Mouse (Mus musculus): ENCODE results near the gene Slc12a6. TPM values are rescaled to one million over a fixed set of nuclear protein-coding genes. Genes with fewer than 3 reads are reported as not detected.
A peak's percentile ranks its signal among the peaks of the same experiment; 100 is the strongest.

Gene Slc12a6
- polyA plus RNA-seq, 1 experiment from 2014 or later, result 14.4 TPM

- DNase-seq (ENCODE audit: low spot score, missing footprints) (peak; percentile 99), ATAC-seq (ENCODE audit: low FRiP score) (peak; percentile 90)
- peaks cover 7% of the 10 kb centered on the region; the same call in 1 of the 2 replicates for H3K4me1 ChIP-seq (ENCODE audit: control insufficient read depth, insufficient read depth, low read length)
- under 1% methylated on average over 81 of the region's 94 CpGs for WGBS
- peak within 1 kb of the TSS; percentile 72 for H3K4me3 ChIP-seq (ENCODE audit: low read depth, low read length)
- peaks cover 2% of the 10 kb centered on the region for H3K36me3 ChIP-seq (ENCODE audit: control insufficient read depth, insufficient read depth, low read length)
- H3K9ac ChIP-seq (ENCODE audit: low read length), result peak within 1 kb of the TSS; percentile 87
- H3K27me3 ChIP-seq (ENCODE audit: control insufficient read depth, insufficient read depth, low read length), result no peaks in the 10 kb centered on the region
- H3K4me2 ChIP-seq, result peak within 1 kb of the TSS; percentile 92
- H3K27ac ChIP-seq (ENCODE audit: low read depth, low read length), result peak within 1 kb of the TSS; percentile 95
- H3K9me3 ChIP-seq (ENCODE audit: control insufficient read depth, low read length), result no peaks in the 10 kb centered on the region
Measured at GRCm38 (mm10) chr2:112239212-112239934, 26.3 kb upstream of the Slc12a6 start, which contains the start of gene Lpcat4. Gene Lpcat4 (plus strand): TSS chr2:112239468.

DNA sequence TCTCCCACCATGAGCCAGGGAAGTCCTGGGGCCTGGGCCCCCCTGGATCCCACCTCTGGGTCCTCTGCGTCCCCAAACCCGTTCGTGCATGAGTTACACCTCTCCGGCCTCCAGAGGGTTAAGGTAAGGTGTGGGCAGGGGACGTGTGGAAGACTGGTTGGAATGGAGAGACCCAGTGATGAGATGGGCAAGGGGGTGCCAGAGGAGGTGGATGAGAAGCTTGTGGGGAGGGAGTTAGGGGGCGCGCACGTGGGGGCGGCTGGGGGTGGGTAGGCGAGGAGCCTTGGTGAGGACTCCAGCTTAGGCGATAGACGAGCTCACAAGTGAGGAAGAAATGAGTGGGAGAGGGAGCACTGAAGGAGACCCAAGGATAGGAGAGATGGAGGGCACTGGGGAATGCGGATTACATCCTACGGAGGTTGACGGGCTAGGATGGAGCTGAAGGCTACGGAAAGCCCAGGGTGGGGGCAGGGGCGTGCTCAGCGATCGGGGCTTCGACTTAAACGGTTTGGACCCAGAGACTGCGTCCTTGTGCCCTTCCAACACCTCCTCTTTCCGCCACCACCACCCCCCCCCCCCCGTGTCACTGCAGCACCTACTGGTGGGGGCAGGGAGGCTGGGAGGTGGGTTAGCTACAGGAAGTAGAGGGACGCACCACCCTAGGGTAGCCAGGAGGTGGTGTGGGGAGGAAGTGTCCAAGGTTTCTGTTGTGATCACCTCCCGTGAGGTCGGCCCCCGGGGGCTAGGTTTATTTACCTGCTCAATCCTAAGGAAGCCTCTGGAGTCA lies 25.5 kb upstream of the Slc12a6 start:
- peak overlapping the region; percentile 95 for H3K27ac ChIP-seq (ENCODE audit: low read depth, low read length)
- DNase-seq (ENCODE audit: low spot score, missing footprints), result peak; percentile 93
- peak; percentile 68 for ATAC-seq (ENCODE audit: low FRiP score)
- H3K4me1 ChIP-seq (ENCODE audit: control insufficient read depth, insufficient read depth, low read length), result peaks cover 7% of the 10 kb centered on the region; the same call in 1 of the 2 replicates
- peak overlapping the region; percentile 72 for H3K4me3 ChIP-seq (ENCODE audit: low read depth, low read length)
- H3K9me3 ChIP-seq (ENCODE audit: control insufficient read depth, low read length), result no peaks in the 10 kb centered on the region
- under 1% methylated on average over 26 of the region's 28 CpGs for WGBS
- peak overlapping the region; percentile 92 for H3K4me2 ChIP-seq
- peak overlapping the region; percentile 87 for H3K9ac ChIP-seq (ENCODE audit: low read length)
- H3K36me3 ChIP-seq (ENCODE audit: control insufficient read depth, insufficient read depth, low read length), result peaks cover 2% of the 10 kb centered on the region
- no peaks in the 10 kb centered on the region for H3K27me3 ChIP-seq (ENCODE audit: control insufficient read depth, insufficient read depth, low read length)

- DNase-seq (ENCODE audit: low spot score, missing footprints) (no peak), ATAC-seq (ENCODE audit: low FRiP score) (no peak)
- H3K36me3 ChIP-seq (ENCODE audit: control insufficient read depth, insufficient read depth, low read length), result peaks cover 2% of the 10 kb centered on the region
- no peak overlapping the region for H3K4me3 ChIP-seq (ENCODE audit: low read depth, low read length)
- H3K9ac ChIP-seq (ENCODE audit: low read length), result no peak overlapping the region
- H3K27me3 ChIP-seq (ENCODE audit: control insufficient read depth, insufficient read depth, low read length), result no peaks in the 10 kb centered on the region
- peaks cover 7% of the 10 kb centered on the region; the same call in 1 of the 2 replicates for H3K4me1 ChIP-seq (ENCODE audit: control insufficient read depth, insufficient read depth, low read length)
- H3K4me2 ChIP-seq, result no peak overlapping the region
- no peaks in the 10 kb centered on the region for H3K9me3 ChIP-seq (ENCODE audit: control insufficient read depth, low read length)
- no peak overlapping the region for H3K27ac ChIP-seq (ENCODE audit: low read depth, low read length)
- WGBS, result 85% methylated on average over 14 of the region's 14 CpGs
Measured at GRCm38 (mm10) chr2:112241787-112242186, 23.8 kb upstream of the Slc12a6 start.

GRCm38 (mm10) chr2:112245307-112245706 lies 20.3 kb upstream of the Slc12a6 start:
- H3K36me3 ChIP-seq (ENCODE audit: control insufficient read depth, insufficient read depth, low read length), result peaks cover 2% of the 10 kb centered on the region
- ATAC-seq (ENCODE audit: low FRiP score) (no peak), DNase-seq (ENCODE audit: low spot score, missing footprints) (no peak)
- no peaks in the 10 kb centered on the region for H3K27me3 ChIP-seq (ENCODE audit: control insufficient read depth, insufficient read depth, low read length)
- no peaks in the 10 kb centered on the region for H3K9me3 ChIP-seq (ENCODE audit: control insufficient read depth, low read length)
- H3K9ac ChIP-seq (ENCODE audit: low read length), result no peak overlapping the region
- no peak overlapping the region for H3K4me2 ChIP-seq
- peaks cover 4% of the 10 kb centered on the region; the same call in 1 of the 2 replicates for H3K4me1 ChIP-seq (ENCODE audit: control insufficient read depth, insufficient read depth, low read length)
- no peak overlapping the region for H3K27ac ChIP-seq (ENCODE audit: low read depth, low read length)
- H3K4me3 ChIP-seq (ENCODE audit: low read depth, low read length), result no peak overlapping the region
- WGBS, result 93% methylated on average over 5 of the region's 5 CpGs

DNA sequence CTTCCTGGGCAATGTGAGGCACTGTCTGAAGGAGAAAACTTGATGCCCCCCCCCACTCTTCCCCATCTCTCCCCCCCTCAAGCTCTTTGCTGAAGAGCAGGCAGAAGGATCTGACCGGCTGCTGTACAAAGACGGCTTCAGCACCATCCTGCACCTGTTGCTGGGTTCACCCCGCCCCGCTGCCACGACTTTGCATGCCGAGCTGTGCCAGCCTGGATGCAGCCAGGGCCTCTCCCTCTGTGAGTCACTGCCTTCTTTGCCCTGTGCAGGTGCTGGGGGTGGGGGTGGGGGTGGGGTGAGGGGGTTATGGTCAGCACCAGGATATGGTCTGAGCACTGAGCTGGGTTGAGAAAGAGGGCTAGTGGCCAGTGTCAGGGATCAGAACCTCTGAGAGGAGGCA lies 19.4 kb upstream of the Slc12a6 start:
- H3K36me3 ChIP-seq (ENCODE audit: control insufficient read depth, insufficient read depth, low read length), result peaks cover 2% of the 10 kb centered on the region
- no peak overlapping the region for H3K27ac ChIP-seq (ENCODE audit: low read depth, low read length)
- no peaks in the 10 kb centered on the region for H3K4me1 ChIP-seq (ENCODE audit: control insufficient read depth, insufficient read depth, low read length)
- H3K4me2 ChIP-seq, result no peak overlapping the region
- ATAC-seq (ENCODE audit: low FRiP score), result peak; percentile 36; the same call in 1 of the 2 replicates
- no peaks in the 10 kb centered on the region for H3K27me3 ChIP-seq (ENCODE audit: control insufficient read depth, insufficient read depth, low read length)
- H3K4me3 ChIP-seq (ENCODE audit: low read depth, low read length), result no peak overlapping the region
- WGBS, result 81% methylated on average over 6 of the region's 6 CpGs
- H3K9me3 ChIP-seq (ENCODE audit: control insufficient read depth, low read length), result no peaks in the 10 kb centered on the region
- H3K9ac ChIP-seq (ENCODE audit: low read length), result no peak overlapping the region
- no peak for DNase-seq (ENCODE audit: low spot score, missing footprints)

GRCm38 (mm10) chr2:112247323-112247722 lies 18.3 kb upstream of the Slc12a6 start:
- WGBS, result 87% methylated on average over 10 of the region's 10 CpGs
- no peaks in the 10 kb centered on the region for H3K9me3 ChIP-seq (ENCODE audit: control insufficient read depth, low read length)

GRCm38 (mm10) chr2:112249780-112250453 lies 15.7 kb upstream of the Slc12a6 start:
- H3K9ac ChIP-seq (ENCODE audit: low read length), result no peak overlapping the region
- H3K4me3 ChIP-seq (ENCODE audit: low read depth, low read length), result no peak overlapping the region
- DNase-seq (ENCODE audit: low spot score, missing footprints), result no peak
- no peaks in the 10 kb centered on the region for H3K27me3 ChIP-seq (ENCODE audit: control insufficient read depth, insufficient read depth, low read length)
- H3K36me3 ChIP-seq (ENCODE audit: control insufficient read depth, insufficient read depth, low read length), result no peaks in the 10 kb centered on the region
- WGBS, result 90% methylated on average over 10 of the region's 10 CpGs
- no peak for ATAC-seq (ENCODE audit: low FRiP score)
- no peaks in the 10 kb centered on the region for H3K9me3 ChIP-seq (ENCODE audit: control insufficient read depth, low read length)
- no peak overlapping the region for H3K4me2 ChIP-seq
- no peaks in the 10 kb centered on the region for H3K4me1 ChIP-seq (ENCODE audit: control insufficient read depth, insufficient read depth, low read length)
- no peak overlapping the region for H3K27ac ChIP-seq (ENCODE audit: low read depth, low read length)

More at GRCm38 (mm10) chr2:112247323-112247722, 18.3 kb upstream of the Slc12a6 start:
- Histone ChIP-seq H3K4me2 (no peak overlapping the region), H3K27ac (ENCODE audit: low read depth, low read length) (no peak overlapping the region), H3K4me1 (ENCODE audit: control insufficient read depth, insufficient read depth, low read length) (no peaks in the 10 kb centered on the region), H3K4me3 (ENCODE audit: low read depth, low read length) (no peak overlapping the region), H3K9ac (ENCODE audit: low read length) (no peak overlapping the region), H3K36me3 (ENCODE audit: control insufficient read depth, insufficient read depth, low read length) (peaks cover 2% of the 10 kb centered on the region), H3K27me3 (ENCODE audit: control insufficient read depth, insufficient read depth, low read length) (no peaks in the 10 kb centered on the region)
- no peak for ATAC-seq (ENCODE audit: low FRiP score)
- no peak for DNase-seq (ENCODE audit: low spot score, missing footprints)

DNA sequence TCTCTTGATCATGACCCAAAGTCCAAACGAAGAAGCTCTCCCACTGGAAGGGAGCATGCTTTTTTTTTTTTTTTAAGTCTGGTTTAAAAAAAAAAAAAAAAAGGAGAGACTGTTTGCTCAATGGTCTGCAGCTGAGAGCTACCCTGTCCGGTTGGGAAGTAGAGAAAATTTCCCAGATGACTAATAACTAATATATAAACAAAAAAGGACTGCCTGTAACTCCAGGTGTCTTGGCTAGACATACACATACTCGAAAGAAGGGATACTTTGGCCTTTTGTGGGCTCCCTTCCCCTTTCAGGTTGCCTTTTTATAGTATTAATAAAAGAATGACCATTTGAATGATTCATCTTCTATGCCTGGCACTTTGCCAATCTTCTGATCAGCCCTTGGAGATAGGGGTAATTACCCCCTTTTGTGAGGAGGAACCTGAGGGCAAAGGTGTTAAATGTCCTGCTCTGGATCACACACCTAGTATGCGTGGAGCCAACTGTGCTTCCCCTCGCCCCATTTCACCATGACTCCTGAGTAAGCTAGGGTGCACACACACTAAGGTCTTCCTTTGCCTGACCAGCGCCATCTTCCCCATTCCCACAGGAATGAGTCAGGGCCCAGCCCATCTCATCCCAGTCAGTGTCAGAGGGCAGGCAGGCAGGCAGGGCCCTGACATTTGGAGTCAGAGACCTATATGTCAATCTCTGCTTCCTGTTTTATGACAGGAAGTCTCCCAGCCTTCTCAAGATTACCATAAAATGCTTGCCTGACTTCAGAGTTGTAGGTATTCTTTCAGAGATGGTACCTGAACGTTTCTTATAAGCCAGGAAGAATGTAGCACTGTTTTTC lies 10.7 kb upstream of the Slc12a6 start:
- Histone ChIP-seq H3K36me3 (ENCODE audit: control insufficient read depth, insufficient read depth, low read length) (no peaks in the 10 kb centered on the region), H3K27me3 (ENCODE audit: control insufficient read depth, insufficient read depth, low read length) (no peaks in the 10 kb centered on the region), H3K4me1 (ENCODE audit: control insufficient read depth, insufficient read depth, low read length) (no peaks in the 10 kb centered on the region), H3K9ac (ENCODE audit: low read length) (no peak overlapping the region), H3K4me2 (no peak overlapping the region), H3K27ac (ENCODE audit: low read depth, low read length) (no peak overlapping the region), H3K9me3 (ENCODE audit: control insufficient read depth, low read length) (no peaks in the 10 kb centered on the region), H3K4me3 (ENCODE audit: low read depth, low read length) (no peak overlapping the region)
- DNase-seq (ENCODE audit: low spot score, missing footprints) (no peak), ATAC-seq (ENCODE audit: low FRiP score) (no peak)
- whole genome bisulfite sequencing, result 78% methylated on average over 7 of the region's 7 CpGs

All from midbrain, embryonic 11.5 days (tissue).